In genomic region chr2:160738354-160738753, GRCm38 (mm10) we compare ENCODE assay signal across 12 mouse cellular contexts. TPM values are rescaled to one million over a fixed set of nuclear protein-coding genes. Genes with fewer than 3 reads are reported as not detected.
DNase-seq lines count a peak whose midpoint lies in the region; ATAC-seq and TF ChIP-seq lines count a peak whose summit lies in the region.
"Had no signal": no experiment of that assay in that cellular context is flagged by ENCODE, and none has a peak within 500 bp of the region (broad histone marks: within the 10 kb centered on the region; RNA-seq: fewer than 3 reads in every experiment).

No protein-coding gene starts in this region.

- peaks cover 86% of the 10 kb centered on the region for H3K4me1 ChIP-seq in heart, embryonic 10.5 days
- H3K4me1 ChIP-seq in stomach, embryonic 14.5 days (ENCODE audit: control insufficient read depth, insufficient read depth, low read length), result peaks cover 26% of the 10 kb centered on the region; the same call in 1 of the 2 replicates
- H3K4me1 ChIP-seq in stomach, postnatal 0 days (replicated peaks; ENCODE audit: control insufficient read depth, insufficient read depth), result peaks cover 10% of the 10 kb centered on the region; the same call in 1 of the 2 replicates
- H3K4me1 ChIP-seq in limb, embryonic 10.5 days, result peaks cover 42% of the 10 kb centered on the region
- H3K4me1 ChIP-seq in stomach, embryonic 16.5 days (ENCODE audit: control insufficient read depth, insufficient read depth, low read length), result peaks cover 60% of the 10 kb centered on the region

- no peaks in the 10 kb centered on the region for H3K27me3 ChIP-seq in heart, embryonic 10.5 days (ENCODE audit: insufficient read depth, poor library complexity, severe bottlenecking)
- no peaks in the 10 kb centered on the region for H3K27me3 ChIP-seq in stomach, embryonic 14.5 days (ENCODE audit: control insufficient read depth, insufficient read depth, low read length)
- no peaks in the 10 kb centered on the region for H3K27me3 ChIP-seq in stomach, postnatal 0 days (ENCODE audit: control insufficient read depth, insufficient read depth, low read length)
- H3K27me3 ChIP-seq in limb, embryonic 10.5 days (ENCODE audit: low read depth, poor library complexity, severe bottlenecking), result no peaks in the 10 kb centered on the region
- H3K27me3 ChIP-seq in stomach, embryonic 16.5 days (ENCODE audit: control insufficient read depth, insufficient read depth, low read length), result no peaks in the 10 kb centered on the region
- H3K27me3 ChIP-seq: CH12.LX; neural tube, embryonic 12.5 days had no signal

- intact Hi-C loops in heart, postnatal 25 days (cut with DNase I), result no loop called here

- ATAC-seq in stomach, embryonic 14.5 days (ENCODE audit: insufficient number of reproducible peaks, insufficient read depth, low FRiP score, low read depth), result no peak
- ATAC-seq in stomach, postnatal 0 days (ENCODE audit: low FRiP score, low TSS enrichment), result no peak
- no peak for ATAC-seq in stomach, embryonic 16.5 days (ENCODE audit: insufficient read depth, low FRiP score)

- no peak overlapping the region for H3K4me2 ChIP-seq in stomach, embryonic 14.5 days (replicated peaks; ENCODE audit: low read depth, low read length)
- H3K4me2 ChIP-seq in stomach, postnatal 0 days (replicated peaks; ENCODE audit: low read depth), result no peak overlapping the region
- no peak overlapping the region for H3K4me2 ChIP-seq in stomach, embryonic 16.5 days (ENCODE audit: low read depth, low read length)
- H3K4me2 ChIP-seq: neural tube, embryonic 12.5 days had no signal

- 0 out of 2 replicates have a peak overlapping the region, but pooled peaks have one; percentile 2 for H3K27ac ChIP-seq in heart, embryonic 10.5 days
- H3K27ac ChIP-seq in stomach, embryonic 14.5 days (ENCODE audit: low read length), result 0 out of 2 replicates have a peak overlapping the region, but pooled peaks have one; percentile 27
- H3K27ac ChIP-seq in stomach, postnatal 0 days (replicated peaks), result no peak overlapping the region
- H3K27ac ChIP-seq in limb, embryonic 10.5 days, result 0 out of 2 replicates have a peak overlapping the region, but pooled peaks have one; percentile 6
- H3K27ac ChIP-seq in stomach, embryonic 16.5 days (ENCODE audit: low read length), result peak overlapping the region; percentile 30; the same call in 1 of the 2 replicates
- H3K27ac ChIP-seq: neural tube, embryonic 12.5 days had no signal

- no peaks in the 10 kb centered on the region for H3K9me3 ChIP-seq in heart, embryonic 10.5 days
- H3K9me3 ChIP-seq in stomach, embryonic 14.5 days (ENCODE audit: control insufficient read depth, low read depth, low read length), result no peaks in the 10 kb centered on the region
- H3K9me3 ChIP-seq in stomach, postnatal 0 days (ENCODE audit: control insufficient read depth, low read length), result no peaks in the 10 kb centered on the region
- no peaks in the 10 kb centered on the region for H3K9me3 ChIP-seq in limb, embryonic 10.5 days (replicated peaks)
- no peaks in the 10 kb centered on the region for H3K9me3 ChIP-seq in stomach, embryonic 16.5 days (replicated peaks; ENCODE audit: control insufficient read depth, low read length)
- H3K9me3 ChIP-seq: neural tube, embryonic 12.5 days had no signal

- no peak for DNase-seq in heart, embryonic 10.5 days (ENCODE audit: low spot score)
- no peak for DNase-seq in heart, postnatal 25 days (ENCODE audit: low spot score)
- no peak for DNase-seq in stomach, postnatal 0 days (ENCODE audit: low spot score)
- DNase-seq in limb, embryonic 10.5 days (ENCODE audit: low spot score), result no peak
- DNase-seq in layer of hippocampus, adult 11-12 months (ENCODE audit: low spot score), result no peak
- DNase-seq in spleen, postnatal 36 days (ENCODE audit: low spot score in 2 of 2), result no peak
- DNase-seq: left cerebral cortex, postnatal 4 days; right cerebral cortex, postnatal 14 days had no signal

- H3K9ac ChIP-seq in stomach, embryonic 14.5 days (replicated peaks; ENCODE audit: low read depth, low read length), result no peak overlapping the region
- H3K9ac ChIP-seq in stomach, postnatal 0 days (ENCODE audit: low read length), result no peak overlapping the region
- no peak overlapping the region for H3K9ac ChIP-seq in stomach, embryonic 16.5 days (ENCODE audit: low read length)
- H3K9ac ChIP-seq: neural tube, embryonic 12.5 days had no signal

- TF ChIP-seq EP300 in stomach, postnatal 0 days (optimal IDR thresholded peaks at IDR 0.05), result no peak

- 66% methylated on average over 5 of the region's 5 CpGs for WGBS in heart, embryonic 10.5 days
- WGBS in stomach, embryonic 14.5 days, result 67% methylated on average over 5 of the region's 5 CpGs
- WGBS in stomach, postnatal 0 days, result 43% methylated on average over 5 of the region's 5 CpGs
- 71% methylated on average over 5 of the region's 5 CpGs for WGBS in limb, embryonic 10.5 days
- 69% methylated on average over 5 of the region's 5 CpGs for WGBS in stomach, embryonic 16.5 days

- H3K36me3 ChIP-seq in heart, embryonic 10.5 days, result peaks cover 58% of the 10 kb centered on the region
- peaks cover 11% of the 10 kb centered on the region for H3K36me3 ChIP-seq in stomach, embryonic 14.5 days (ENCODE audit: control insufficient read depth, insufficient read depth, low read length)
- H3K36me3 ChIP-seq in stomach, postnatal 0 days (ENCODE audit: control insufficient read depth, insufficient read depth, low read length), result no peaks in the 10 kb centered on the region
- H3K36me3 ChIP-seq in limb, embryonic 10.5 days, result peaks cover 97% of the 10 kb centered on the region
- H3K36me3 ChIP-seq in stomach, embryonic 16.5 days (ENCODE audit: control insufficient read depth, insufficient read depth, low read length), result 0 out of 2 replicates have a peak, but pooled peaks cover 6% of the 10 kb centered on the region

- no peak overlapping the region for H3K4me3 ChIP-seq in heart, embryonic 10.5 days
- no peak overlapping the region for H3K4me3 ChIP-seq in stomach, embryonic 14.5 days (ENCODE audit: low read depth, low read length)
- H3K4me3 ChIP-seq in stomach, postnatal 0 days (ENCODE audit: low read depth, low read length), result no peak overlapping the region
- no peak overlapping the region for H3K4me3 ChIP-seq in limb, embryonic 10.5 days
- no peak overlapping the region for H3K4me3 ChIP-seq in stomach, embryonic 16.5 days (replicated peaks; ENCODE audit: low read length)
- H3K4me3 ChIP-seq: neural tube, embryonic 12.5 days had no signal

- no peak for TF ChIP-seq CTCF in stomach, postnatal 0 days (IDR thresholded peaks at IDR 0.05; ENCODE audit: low read depth)

RNA-seq across cellular contexts. Expression of gene Plcg1, which starts 7.3 kb away (rescaled TPM):
- polyA plus RNA-seq in heart, embryonic 10.5 days (2016; fragmentation: Nextera tagmentation; extraction: Ambion mirVana), result 37.5 and 44.9 TPM in 2 replicates
- total RNA-seq in heart, postnatal 25 days (2021), result 10 to 100 TPM; 59.7 to 63.1 TPM
- polyA plus RNA-seq in stomach, embryonic 14.5 days (2014; fragmentation: Nextera tagmentation; extraction: Ambion mirVana), result 45.9 and 48.9 TPM in 2 replicates
- polyA plus RNA-seq in stomach, postnatal 0 days (2015; fragmentation: Nextera tagmentation; extraction: Ambion mirVana), result 11.4 and 11.5 TPM in 2 replicates
- 76.7 and 93.9 TPM in 2 replicates for polyA plus RNA-seq in limb, embryonic 10.5 days (2016; fragmentation: Nextera tagmentation; extraction: Ambion mirVana)
- 28.6 and 32.5 TPM in 2 replicates for polyA plus RNA-seq in stomach, embryonic 16.5 days (2015; fragmentation: Nextera tagmentation; extraction: Ambion mirVana)
